Mouse (Mus musculus) CH12.LX (cell line): ENCODE data around the gene Hdac9.

Experiments used
- EP300 ChIP-seq: IDR thresholded peaks from 2 replicates; pipeline ENCODE4 v1.6.1; 2011; ENCODE audit warnings: low read length, improper control_type of control experiment
- MAFK ChIP-seq: IDR thresholded peaks from 2 replicates; pipeline ENCODE4 v1.6.1; 2011; ENCODE audit warnings: low read length, improper control_type of control experiment; ENCODE audit not compliant: insufficient replicate concordance

DNA sequence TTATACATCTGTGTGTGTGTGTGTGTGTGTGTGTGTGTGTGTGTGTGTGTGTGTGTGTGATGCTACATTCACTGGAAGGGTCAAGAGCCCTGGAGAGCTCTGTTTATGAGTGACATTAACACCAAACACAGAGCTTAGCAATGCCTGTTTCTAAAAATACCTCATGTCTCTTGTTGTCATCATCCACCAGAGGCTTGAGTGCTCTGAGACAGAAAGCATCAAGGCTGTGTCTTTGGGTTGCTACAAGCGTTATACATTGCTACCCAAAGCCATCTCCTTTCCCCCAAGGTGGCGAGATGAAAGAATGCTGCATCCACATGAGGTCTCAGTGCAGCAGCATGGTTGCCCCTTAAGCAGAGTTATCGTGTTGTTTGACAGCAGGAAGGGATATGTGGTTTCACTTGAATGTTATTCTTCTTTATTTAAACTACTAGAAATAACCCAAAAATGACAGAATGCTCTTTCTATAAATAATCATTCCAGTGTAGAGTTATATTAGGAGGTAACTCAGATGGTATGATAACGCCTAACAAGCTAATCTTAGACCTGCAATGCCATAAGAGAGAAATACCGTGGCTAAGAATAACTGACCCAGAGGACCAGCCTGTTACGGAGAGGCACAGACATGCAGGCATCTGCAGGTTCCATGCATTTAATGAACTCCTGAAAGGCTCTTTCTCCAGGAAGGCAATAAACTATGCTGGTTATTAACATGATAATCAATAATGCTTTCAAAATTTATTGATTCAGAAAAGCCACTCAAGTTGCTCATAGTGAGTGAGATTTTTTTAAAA lies 399.9 kb downstream of the Hdac9 start:
- TF ChIP-seq MAFK (no peak), EP300 (no peak)
